Mouse (Mus musculus) frontal cortex, postnatal 14 days (tissue): ENCODE results near the gene Epb41l4b.

Experiments
- DNase-seq, 2 experiments: peaks; one replicate each; pipeline ENCODE4 v3.0.0; 2022; ENCODE audit warnings: low spot score in 2 of 2

Epb41l4b gene

GRCm38 (mm10) chr4:57153068-57153835 is 10.0 kb upstream of the Epb41l4b start:
- DNase-seq = no peak

- DNase-seq = no peak
These were observed 4.9 kb upstream of the Epb41l4b start for GRCm38 (mm10) chr4:57148182-57148581.

- DNase-seq = no peak
These were observed 737 bp downstream of the Epb41l4b start for GRCm38 (mm10) chr4:57142374-57143025.

- DNase-seq = no peak
These were observed 1.3 kb downstream of the Epb41l4b start for GRCm38 (mm10) chr4:57141908-57142361.

- DNase-seq = no peak
These were observed 2.1 kb downstream of the Epb41l4b start for GRCm38 (mm10) chr4:57140992-57141717.

GRCm38 (mm10) chr4:57140200-57140799 is 2.9 kb downstream of the Epb41l4b start:
- DNase-seq = no peak

- DNase-seq = no peak
These were observed 3.8 kb downstream of the Epb41l4b start for GRCm38 (mm10) chr4:57139433-57139832.

GRCm38 (mm10) chr4:57138093-57138440 is 5.2 kb downstream of the Epb41l4b start:
- DNase-seq = no peak

- DNase-seq = no peak
These were observed 5.7 kb downstream of the Epb41l4b start for GRCm38 (mm10) chr4:57137371-57138092.

GRCm38 (mm10) chr4:57135431-57135830 is 7.8 kb downstream of the Epb41l4b start:
- DNase-seq = no peak

- DNase-seq = no peak
These were observed 8.7 kb downstream of the Epb41l4b start for GRCm38 (mm10) chr4:57134554-57134953.

- no peak for DNase-seq
These were observed 11.4 kb downstream of the Epb41l4b start for GRCm38 (mm10) chr4:57131839-57132238.

GRCm38 (mm10) chr4:57129718-57130515 is 13.3 kb downstream of the Epb41l4b start:
- DNase-seq = no peak

GRCm38 (mm10) chr4:57123003-57123402 is 20.2 kb downstream of the Epb41l4b start:
- no peak for DNase-seq

GRCm38 (mm10) chr4:57122166-57122565 is 21.1 kb downstream of the Epb41l4b start:
- no peak for DNase-seq

- DNase-seq = no peak
These were observed 22.7 kb downstream of the Epb41l4b start for GRCm38 (mm10) chr4:57120563-57120962.

GRCm38 (mm10) chr4:57119976-57120375 is 23.3 kb downstream of the Epb41l4b start:
- no peak for DNase-seq

- no peak for DNase-seq
These were observed 24.4 kb downstream of the Epb41l4b start for GRCm38 (mm10) chr4:57118883-57119282.

- DNase-seq = no peak
These were observed 27.0 kb downstream of the Epb41l4b start for GRCm38 (mm10) chr4:57116278-57116677.
